Mouse (Mus musculus) spleen, adult 2 months (tissue): ENCODE results near the gene G0s2.

Experiments
- CTCF ChIP-seq: fragments of 200-500 bp; IDR thresholded peaks from 2 replicates; pipeline ENCODE4 v1.5.1; 2011; ENCODE audit warnings: mild to moderate bottlenecking, inconsistent platforms; ENCODE audit not compliant: insufficient read depth, insufficient read length, insufficient replicate concordance; ENCODE audit errors: extremely low read depth
- POLR2A ChIP-seq: fragments of 200-500 bp; IDR thresholded peaks from 2 replicates; pipeline ENCODE4 v1.6.1; 2011; ENCODE audit warnings: low read depth, low read length, inconsistent platforms

DNA sequence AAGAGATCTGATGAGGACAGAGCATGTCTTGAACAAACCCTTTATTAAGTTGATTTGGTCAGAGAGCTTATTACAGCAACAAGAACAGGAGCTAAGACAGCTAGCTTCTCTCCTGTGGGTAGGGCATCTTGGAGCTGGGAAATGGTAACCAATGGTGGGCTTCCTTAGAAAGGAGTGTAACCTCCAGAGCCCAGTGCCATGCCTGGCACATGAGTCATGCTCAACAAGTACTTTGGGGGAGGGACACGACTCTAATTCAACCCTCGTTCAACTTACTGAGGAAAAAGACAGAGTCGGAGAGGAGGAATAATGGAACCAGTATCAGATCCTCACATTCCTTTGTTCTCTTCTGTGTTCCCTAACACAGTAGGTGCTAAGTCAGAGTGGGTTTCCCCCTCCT, 46.7 kb upstream of the G0s2 start:
- TF ChIP-seq POLR2A (no peak), CTCF (no peak)
